Mouse (Mus musculus) cerebral cortex, adult 2 months (tissue): ENCODE data around the gene Slc39a5.

Source experiments
- WGBS: fragments of 180-500 bp; shearing (Covaris S2); methylation state at CpG from one replicate; pipeline ENCODE4 v1.1.7; 2018; 5-methylcytosine and 5-hydroxymethylcytosine counted together

The Slc39a5 gene

GRCm38 (mm10) chr10:128401056-128401455 is at the start of gene Slc39a5:
Slc39a5 (minus strand) TSS chr10:128401229.
- WGBS = 25% methylated on average over 2 of the region's 2 CpGs

GRCm38 (mm10) chr10:128445407-128445806 is 44.4 kb upstream of the Slc39a5 start:
- WGBS = 72% methylated on average over 4 of the region's 4 CpGs

- 64% methylated on average over 6 of the region's 6 CpGs for WGBS
These were observed 43.3 kb upstream of the Slc39a5 start for GRCm38 (mm10) chr10:128444354-128444753.

- WGBS = 80% methylated on average over 1 of the region's 1 CpGs
These were observed 41.7 kb upstream of the Slc39a5 start for GRCm38 (mm10) chr10:128442718-128443117.

- whole genome bisulfite sequencing = 74% methylated on average over 10 of the region's 10 CpGs
These were observed 40.5 kb upstream of the Slc39a5 start for GRCm38 (mm10) chr10:128441324-128442119.

GRCm38 (mm10) chr10:128440407-128440806 is 39.4 kb upstream of the Slc39a5 start:
- WGBS = 48% methylated on average over 10 of the region's 10 CpGs

- WGBS = 39% methylated on average over 10 of the region's 10 CpGs
These were observed 37.7 kb upstream of the Slc39a5 start for GRCm38 (mm10) chr10:128438675-128439279.

- 68% methylated on average over 8 of the region's 8 CpGs for WGBS
These were observed 35.3 kb upstream of the Slc39a5 start for GRCm38 (mm10) chr10:128436376-128436775.

GRCm38 (mm10) chr10:128435873-128436272 is 34.8 kb upstream of the Slc39a5 start:
- 51% methylated on average over 5 of the region's 5 CpGs for whole genome bisulfite sequencing

- WGBS = 63% methylated on average over 17 of the region's 17 CpGs
These were observed 34.3 kb upstream of the Slc39a5 start for GRCm38 (mm10) chr10:128435186-128435823.

GRCm38 (mm10) chr10:128434681-128435080 is 33.7 kb upstream of the Slc39a5 start:
- WGBS = 72% methylated on average over 10 of the region's 10 CpGs

GRCm38 (mm10) chr10:128433417-128433816 is 32.4 kb upstream of the Slc39a5 start:
- 94% methylated on average over 2 of the region's 2 CpGs for WGBS

GRCm38 (mm10) chr10:128429454-128429853 is 28.4 kb upstream of the Slc39a5 start:
- 86% methylated on average over 4 of the region's 4 CpGs for WGBS

GRCm38 (mm10) chr10:128429052-128429451 is 28.0 kb upstream of the Slc39a5 start:
- 81% methylated on average over 5 of the region's 5 CpGs for WGBS

- 92% methylated on average over 3 of the region's 3 CpGs for WGBS
These were observed 24.2 kb upstream of the Slc39a5 start for GRCm38 (mm10) chr10:128425260-128425659.

GRCm38 (mm10) chr10:128424604-128425003 is 23.6 kb upstream of the Slc39a5 start:
- WGBS = 60% methylated on average over 7 of the region's 7 CpGs

- 43% methylated on average over 5 of the region's 5 CpGs for WGBS
These were observed 21.4 kb upstream of the Slc39a5 start for GRCm38 (mm10) chr10:128422426-128422825.

GRCm38 (mm10) chr10:128414848-128415247 is 13.8 kb upstream of the Slc39a5 start:
- WGBS = 72% methylated on average over 5 of the region's 5 CpGs

GRCm38 (mm10) chr10:128413076-128413475 is 12.0 kb upstream of the Slc39a5 start:
- WGBS = 3% methylated on average over 1 of the region's 1 CpGs

GRCm38 (mm10) chr10:128412558-128412957 is 11.5 kb upstream of the Slc39a5 start:
- 0% methylated on average over 1 of the region's 1 CpGs for WGBS

- WGBS = 1% methylated on average over 14 of the region's 14 CpGs
These were observed 11.0 kb upstream of the Slc39a5 start for GRCm38 (mm10) chr10:128412055-128412381.

- WGBS = under 1% methylated on average over 50 of the region's 50 CpGs
These were observed 10.4 kb upstream of the Slc39a5 start, which contains the start of the genes Nabp2 and Rnf41 for GRCm38 (mm10) chr10:128411211-128412054. Nabp2 (minus strand) TSS chr10:128411492. Rnf41 (plus strand) TSS chr10:128411657.
